Mouse (Mus musculus): ENCODE data around the gene Chst11. TPM values are rescaled to one million over a fixed set of nuclear protein-coding genes. Genes with fewer than 3 reads are reported as not detected.

The Chst11 gene
- total and polyA plus RNA-seq, 3 experiments: 3.1 to 10.6 TPM; not detected in 1

GRCm38 (mm10) chr10:83189071-83189470 is 203.8 kb downstream of the Chst11 start:
- peaks cover 0 to 19% of the 10 kb centered on the region in 2 experiments; a peak in 2 of 4 replicates for H3K36me3 ChIP-seq (ENCODE audit: control insufficient read depth in 1 of 2, insufficient read depth in 2 of 2, low read length in 2 of 2)
- H3K4me3 ChIP-seq (ENCODE audit: control insufficient read depth in 1 of 2, insufficient read depth in 1 of 2, low read depth in 2 of 2, low read length in 2 of 2): no peak overlapping the region
- peaks cover 19 to 35% of the 10 kb centered on the region in 2 experiments for H3K4me1 ChIP-seq (ENCODE audit: control insufficient read depth in 1 of 2, insufficient read depth in 2 of 2, low read length in 2 of 2)

GRCm38 (mm10) chr10:83191476-83191875 is 206.2 kb downstream of the Chst11 start:
- Histone ChIP-seq H3K27me3 (ENCODE audit: control insufficient read depth in 1 of 2, insufficient read depth in 2 of 2, low read length in 2 of 2) (no peaks in the 10 kb centered on the region), H3K36me3 (ENCODE audit: control insufficient read depth in 1 of 2, insufficient read depth in 2 of 2, low read length in 2 of 2) (peaks cover 0 to 12% of the 10 kb centered on the region in 2 experiments; a peak in 2 of 4 replicates)

More at GRCm38 (mm10) chr10:83189071-83189470, 203.8 kb downstream of the Chst11 start:
- no peaks in the 10 kb centered on the region for H3K9me3 ChIP-seq (replicated peaks; ENCODE audit: insufficient read depth, low read length)
- no peak overlapping the region for H3K27ac ChIP-seq (ENCODE audit: control insufficient read depth, low read depth, low read length)
- H3K9ac ChIP-seq (ENCODE audit: control insufficient read depth, low read depth, low read length, poor library complexity, severe bottlenecking): no peak overlapping the region
- DNase-seq (ENCODE audit: low read depth, low spot score): no peak
- TF ChIP-seq UBTF (IDR thresholded peaks at IDR 0.05; ENCODE audit: borderline replicate concordance, insufficient read depth, low read depth, low read length) (no peak), MXI1 (IDR thresholded peaks at IDR 0.05; ENCODE audit: low read depth, low read length) (no peak)
- H3K27me3 ChIP-seq (ENCODE audit: control insufficient read depth in 1 of 2, insufficient read depth in 2 of 2, low read length in 2 of 2): no peaks in the 10 kb centered on the region
- H3K79me2 ChIP-seq (ENCODE audit: control insufficient read depth, insufficient read depth, low read length, poor library complexity): no peaks in the 10 kb centered on the region

GRCm38 (mm10) chr10:83191982-83192381 is 206.7 kb downstream of the Chst11 start:
- H3K79me2 ChIP-seq (ENCODE audit: control insufficient read depth, insufficient read depth, low read length, poor library complexity): no peaks in the 10 kb centered on the region
- TF ChIP-seq ETS1 (IDR thresholded peaks at IDR 0.05; ENCODE audit: low read depth, low read length): no peak
- no peak overlapping the region for H3K4me3 ChIP-seq (ENCODE audit: control insufficient read depth in 1 of 2, insufficient read depth in 1 of 2, low read depth in 2 of 2, low read length in 2 of 2)
- H3K36me3 ChIP-seq (ENCODE audit: control insufficient read depth in 1 of 2, insufficient read depth in 2 of 2, low read length in 2 of 2): peaks cover 0 to 7% of the 10 kb centered on the region in 2 experiments; a peak in 2 of 4 replicates
- no peaks in the 10 kb centered on the region for H3K9me3 ChIP-seq (replicated peaks; ENCODE audit: insufficient read depth, low read length)
- peaks cover 5 to 16% of the 10 kb centered on the region in 2 experiments for H3K4me1 ChIP-seq (ENCODE audit: control insufficient read depth in 1 of 2, insufficient read depth in 2 of 2, low read length in 2 of 2)
- no peaks in the 10 kb centered on the region for H3K27me3 ChIP-seq (ENCODE audit: control insufficient read depth in 1 of 2, insufficient read depth in 2 of 2, low read length in 2 of 2)
- no peak overlapping the region for H3K27ac ChIP-seq (ENCODE audit: control insufficient read depth, low read depth, low read length)
- DNase-seq (ENCODE audit: low read depth, low spot score): no peak
- no peak overlapping the region for H3K9ac ChIP-seq (ENCODE audit: control insufficient read depth, low read depth, low read length, poor library complexity, severe bottlenecking)

More at GRCm38 (mm10) chr10:83191476-83191875, 206.2 kb downstream of the Chst11 start:
- no peak overlapping the region for H3K27ac ChIP-seq (ENCODE audit: control insufficient read depth, low read depth, low read length)
- no peaks in the 10 kb centered on the region for H3K9me3 ChIP-seq (replicated peaks; ENCODE audit: insufficient read depth, low read length)
- DNase-seq (ENCODE audit: low read depth, low spot score): no peak
- peaks cover 10 to 21% of the 10 kb centered on the region in 2 experiments for H3K4me1 ChIP-seq (ENCODE audit: control insufficient read depth in 1 of 2, insufficient read depth in 2 of 2, low read length in 2 of 2)
- no peak overlapping the region for H3K4me3 ChIP-seq (ENCODE audit: control insufficient read depth in 1 of 2, insufficient read depth in 1 of 2, low read depth in 2 of 2, low read length in 2 of 2)
- no peaks in the 10 kb centered on the region for H3K79me2 ChIP-seq (ENCODE audit: control insufficient read depth, insufficient read depth, low read length, poor library complexity)
- H3K9ac ChIP-seq (ENCODE audit: control insufficient read depth, low read depth, low read length, poor library complexity, severe bottlenecking): no peak overlapping the region
- TF ChIP-seq UBTF (IDR thresholded peaks at IDR 0.05; ENCODE audit: borderline replicate concordance, insufficient read depth, low read depth, low read length): no peak
- TF ChIP-seq ZNF384 (IDR thresholded peaks at IDR 0.05; ENCODE audit: low read depth, low read length): no peak
- no peak for TF ChIP-seq JUND (IDR thresholded peaks at IDR 0.05; ENCODE audit: low read depth, low read length)
- no peak for TF ChIP-seq RCOR1 (IDR thresholded peaks at IDR 0.05; ENCODE audit: low read depth, low read length)
- no peak for TF ChIP-seq CTCF (IDR thresholded peaks at IDR 0.05 in 2 of 3, conservative IDR thresholded peaks at IDR 0.05 in 1 of 3; ENCODE audit: control insufficient read depth in 1 of 3, insufficient read depth in 1 of 3, low read depth in 2 of 3, low read length in 3 of 3, poor library complexity in 1 of 3, severe bottlenecking in 1 of 3)
- no peak for TF ChIP-seq CHD2 (IDR thresholded peaks at IDR 0.05; ENCODE audit: low read length)
- TF ChIP-seq POLR2A (IDR thresholded peaks at IDR 0.05; ENCODE audit: control insufficient read depth in 1 of 2, insufficient read depth in 1 of 2, low read depth in 1 of 2, low read length in 2 of 2, poor library complexity in 1 of 2): no peak
- no peak for TF ChIP-seq EP300 (IDR thresholded peaks at IDR 0.05; ENCODE audit: low read depth in 1 of 2, low read length in 2 of 2)
- TF ChIP-seq NELFE (IDR thresholded peaks at IDR 0.05; ENCODE audit: low read depth, low read length): no peak
- no peak for TF ChIP-seq MYC (IDR thresholded peaks at IDR 0.05; ENCODE audit: low read depth, low read length)
- no peak for TF ChIP-seq E2F4 (IDR thresholded peaks at IDR 0.05; ENCODE audit: borderline replicate concordance, low read depth, low read length)
- no peak for TF ChIP-seq ELF1 (IDR thresholded peaks at IDR 0.05; ENCODE audit: low read depth, low read length)
- TF ChIP-seq ZMIZ1 (IDR thresholded peaks at IDR 0.05; ENCODE audit: low read depth, low read length): no peak
- no peak for TF ChIP-seq MEF2A (IDR thresholded peaks at IDR 0.05; ENCODE audit: extremely low read depth, insufficient replicate concordance, low read depth, low read length, poor library complexity, severe bottlenecking)
